Mouse (Mus musculus): ENCODE measurements around the gene Ap2a1.

GRCm38 (mm10) chr7:44871181-44871580 lies 58.1 kb downstream of the Ap2a1 start:
- TF ChIP-seq MAFK (IDR thresholded peaks at IDR 0.05; ENCODE audit: insufficient read depth, low read depth, low read length) (no peak), CHD2 (IDR thresholded peaks at IDR 0.05; ENCODE audit: low read depth, low read length) (no peak), HCFC1 (IDR thresholded peaks at IDR 0.05; ENCODE audit: borderline replicate concordance, insufficient read depth, low read length) (no peak)

Data from ES-E14 (cell line).